Mouse (Mus musculus): ENCODE measurements around the gene Cend1. TPM values are rescaled to one million over a fixed set of nuclear protein-coding genes. Genes with fewer than 3 reads are reported as not detected.
"Not testable (repeated sequence)": the region's sequence is repeated elsewhere in the genome, so short reads cannot be mapped to it uniquely, and the experiment has no call there.

Cend1 gene
- total RNA-seq, 2 experiments from 2014 or later, result 279 to 288 TPM

DNA sequence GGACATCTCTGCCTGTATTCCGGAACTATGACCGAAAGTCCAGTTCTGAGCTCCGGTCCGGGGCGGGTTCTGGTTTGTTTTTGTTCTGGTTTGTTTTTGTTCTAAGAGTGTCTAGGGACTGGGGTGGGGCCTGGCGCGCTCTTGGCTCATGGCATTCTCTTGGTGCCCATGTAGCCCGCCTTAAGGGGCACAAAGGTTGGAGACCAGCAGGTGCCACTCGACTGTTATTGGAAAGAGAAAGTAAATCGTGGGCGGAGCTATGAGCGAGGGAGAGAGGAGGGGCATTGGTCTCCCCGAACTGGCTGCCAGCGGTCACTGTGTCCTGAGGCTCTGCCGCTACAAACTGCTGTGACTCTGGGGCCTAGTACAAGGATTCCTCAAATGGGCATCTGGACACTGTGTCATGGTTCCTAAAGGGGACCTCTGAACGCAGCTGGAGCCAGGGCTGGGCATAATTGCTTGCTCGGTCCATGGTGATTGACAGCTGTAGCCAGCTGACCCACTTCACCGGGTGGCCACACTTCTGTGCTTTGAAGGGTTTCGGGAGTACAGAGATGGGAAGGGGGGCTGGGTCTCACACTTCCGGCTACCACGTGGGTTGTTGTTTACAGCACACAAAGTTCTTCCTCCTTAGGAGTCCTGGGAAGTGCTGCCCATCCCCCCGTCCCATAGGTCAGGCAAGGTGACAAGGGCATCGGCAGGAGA, 26.5 kb upstream of the Cend1 start:
- intact Hi-C loops (cut with DNase I), result no loop called here
- H3K4me3 ChIP-seq, result peak overlapping the region; percentile 88
- no peak for DNase-seq (ENCODE audit: extremely low spot score in 1 of 2, low spot score in 2 of 2)
- H3K27ac ChIP-seq, result peak overlapping the region; percentile 76
- no peak for TF ChIP-seq CTCF (IDR thresholded peaks at IDR 0.05)

DNA sequence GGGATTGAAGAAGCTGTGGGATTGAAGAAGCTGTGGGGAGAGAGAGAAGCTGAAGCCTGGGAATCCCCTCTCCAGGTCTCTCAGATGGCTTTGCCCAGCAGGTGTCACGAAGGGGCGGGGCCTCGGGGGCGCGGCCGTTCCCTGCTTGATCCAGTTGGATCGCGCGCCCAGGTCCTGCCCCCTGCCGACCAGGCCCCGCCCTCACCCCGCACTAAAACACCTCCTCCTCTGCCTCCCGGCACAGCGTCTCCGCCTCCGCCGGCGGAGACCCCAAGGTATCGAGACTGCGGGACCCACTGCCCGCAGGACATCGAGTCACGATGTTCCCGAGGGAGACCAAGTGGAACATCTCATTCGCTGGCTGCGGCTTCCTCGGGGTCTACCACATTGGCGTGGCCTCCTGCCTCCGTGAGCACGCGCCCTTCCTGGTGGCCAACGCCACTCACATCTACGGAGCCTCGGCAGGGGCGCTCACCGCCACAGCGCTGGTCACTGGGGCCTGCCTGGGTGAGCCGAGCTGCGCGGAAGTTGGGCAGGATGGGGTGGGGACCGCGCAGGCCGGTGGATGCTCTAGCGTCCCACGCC, 25.8 kb upstream of the Cend1 start, which contains the start of gene Pnpla2:
TSS of gene Pnpla2 (plus strand) at position 232 of the 585 bp plus-strand sequence.
- peak within 1 kb of the TSS; percentile 76 for H3K27ac ChIP-seq
- peak within 1 kb of the TSS; percentile 88 for H3K4me3 ChIP-seq
- intact Hi-C loops (cut with DNase I), result no loop called here
- DNase-seq (ENCODE audit: extremely low spot score in 1 of 2, low spot score in 2 of 2), result peak; percentile 88 to 91
- TF ChIP-seq CTCF (IDR thresholded peaks at IDR 0.05), result peak; percentile 13

- TF ChIP-seq CTCF (IDR thresholded peaks at IDR 0.05), result no peak
- intact Hi-C loops (cut with DNase I), result no loop called here
- no peak overlapping the region for H3K4me3 ChIP-seq
- H3K27ac ChIP-seq, result no peak overlapping the region
- no peak for DNase-seq (ENCODE audit: extremely low spot score in 1 of 2, low spot score in 2 of 2)
Measured at GRCm38 (mm10) chr7:141453636-141454035, 24.3 kb upstream of the Cend1 start.

DNA sequence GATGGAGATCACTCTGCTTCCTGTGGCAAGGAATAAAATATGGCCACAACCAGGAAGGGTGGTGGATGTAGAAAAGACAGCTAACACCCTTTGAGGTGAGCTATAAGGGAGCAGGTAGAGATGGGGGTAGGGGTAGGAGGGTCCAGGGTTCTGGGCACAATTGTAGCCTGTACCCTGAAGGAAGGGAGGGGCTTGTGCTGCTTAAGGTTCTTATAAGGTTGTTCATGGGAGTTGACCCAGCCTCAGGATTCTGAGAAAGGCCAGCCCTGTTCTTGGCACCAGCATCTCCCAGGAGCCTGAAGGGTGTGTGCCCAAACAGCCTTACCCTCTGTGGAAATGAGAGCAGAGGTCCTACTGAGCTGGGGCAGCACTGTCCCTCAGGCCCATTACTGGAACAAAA, 22.6 kb upstream of the Cend1 start:
- no peak for TF ChIP-seq CTCF (IDR thresholded peaks at IDR 0.05)
- DNase-seq (ENCODE audit: extremely low spot score in 1 of 2, low spot score in 2 of 2), result no peak
- H3K4me3 ChIP-seq, result no peak overlapping the region
- H3K27ac ChIP-seq, result no peak overlapping the region
- intact Hi-C loops (cut with DNase I), result no loop called here

- intact Hi-C loops (cut with DNase I), result no loop called here
- TF ChIP-seq CTCF (IDR thresholded peaks at IDR 0.05), result no peak
- H3K27ac ChIP-seq, result peak within 1 kb of the TSS; percentile 99
- peak within 1 kb of the TSS; percentile 91 for H3K4me3 ChIP-seq
- DNase-seq (ENCODE audit: extremely low spot score in 1 of 2, low spot score in 2 of 2), result peak; percentile 95 to 96
Measured at GRCm38 (mm10) chr7:141447110-141447991, 18.1 kb upstream of the Cend1 start, which contains the start of gene Rplp2. TSS of gene Rplp2 (plus strand) at chr7:141447370.

- DNase-seq (ENCODE audit: extremely low spot score in 1 of 2, low spot score in 2 of 2); H3K27ac ChIP-seq; intact Hi-C loops (cut with DNase I): not testable (repeated sequence)
- peak overlapping the region; percentile 91; the same call in 1 of the 2 replicates for H3K4me3 ChIP-seq
Measured at GRCm38 (mm10) chr7:141446374-141446773, 17.1 kb upstream of the Cend1 start.

GRCm38 (mm10) chr7:141443828-141444237, 14.5 kb upstream of the Cend1 start, which contains the start of gene Pidd1:
TSS of gene Pidd1 (minus strand) at chr7:141444025.
- no peak for DNase-seq (ENCODE audit: extremely low spot score in 1 of 2, low spot score in 2 of 2)
- Histone ChIP-seq H3K4me3 (peak within 1 kb of the TSS; percentile 39), H3K27ac (no peak within 1 kb of the TSS)
- TF ChIP-seq CTCF (IDR thresholded peaks at IDR 0.05), result no peak
- intact Hi-C loops (cut with DNase I), result no loop called here

DNA sequence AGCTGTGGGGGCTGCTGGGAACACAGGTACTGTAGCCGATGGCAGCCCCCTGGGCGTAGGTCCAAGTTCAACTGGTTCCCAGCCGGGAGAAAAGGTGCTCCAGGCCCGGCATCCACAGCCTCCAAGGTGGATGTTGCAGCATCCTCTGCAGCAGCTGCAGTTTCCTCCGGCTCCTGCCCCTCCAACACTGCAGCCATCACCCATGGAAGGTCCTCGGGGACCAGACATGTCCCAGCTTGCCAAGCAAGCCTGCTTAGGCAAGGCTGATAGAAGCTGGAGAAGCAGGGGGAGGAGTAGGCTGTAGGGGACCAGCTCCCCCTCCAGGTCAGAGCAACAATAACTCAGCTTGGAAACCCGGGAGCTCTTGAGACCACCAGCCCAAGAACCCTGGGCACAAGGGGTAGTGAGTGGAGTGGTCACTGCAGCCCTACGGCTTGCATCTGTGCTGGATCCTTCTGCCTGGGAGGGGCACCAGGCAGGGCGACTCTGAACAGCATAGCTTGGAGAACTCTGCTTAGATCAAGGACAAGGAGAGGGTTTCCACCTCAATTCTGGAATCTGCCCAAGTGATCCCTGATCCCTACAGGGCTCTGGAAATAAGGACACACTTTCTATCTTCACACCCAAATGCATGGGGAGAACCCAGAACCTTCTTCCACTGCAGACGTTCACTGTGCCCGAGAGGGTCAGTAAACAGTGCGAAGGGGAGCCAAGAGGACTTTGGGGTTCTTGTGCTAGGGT, 14.0 kb upstream of the Cend1 start:
- H3K27ac ChIP-seq, result no peak overlapping the region
- TF ChIP-seq CTCF (IDR thresholded peaks at IDR 0.05), result no peak; the same call in 1 of the 2 replicates
- no peak for DNase-seq (ENCODE audit: extremely low spot score in 1 of 2, low spot score in 2 of 2)
- H3K4me3 ChIP-seq, result peak overlapping the region; percentile 39
- intact Hi-C loops (cut with DNase I), result no loop called here

- H3K4me3 ChIP-seq, result no peak overlapping the region
- TF ChIP-seq CTCF (IDR thresholded peaks at IDR 0.05), result no peak
- DNase-seq (ENCODE audit: extremely low spot score in 1 of 2, low spot score in 2 of 2), result no peak
- intact Hi-C loops (cut with DNase I), result no loop called here
- no peak overlapping the region for H3K27ac ChIP-seq
Measured at GRCm38 (mm10) chr7:141442199-141442598, 12.9 kb upstream of the Cend1 start.

GRCm38 (mm10) chr7:141441460-141441859, 12.2 kb upstream of the Cend1 start:
- Histone ChIP-seq H3K4me3 (no peak overlapping the region), H3K27ac (no peak overlapping the region)
- intact Hi-C loops (cut with DNase I), result no loop called here
- DNase-seq (ENCODE audit: extremely low spot score in 1 of 2, low spot score in 2 of 2), result no peak
- TF ChIP-seq CTCF (IDR thresholded peaks at IDR 0.05), result no peak

DNA sequence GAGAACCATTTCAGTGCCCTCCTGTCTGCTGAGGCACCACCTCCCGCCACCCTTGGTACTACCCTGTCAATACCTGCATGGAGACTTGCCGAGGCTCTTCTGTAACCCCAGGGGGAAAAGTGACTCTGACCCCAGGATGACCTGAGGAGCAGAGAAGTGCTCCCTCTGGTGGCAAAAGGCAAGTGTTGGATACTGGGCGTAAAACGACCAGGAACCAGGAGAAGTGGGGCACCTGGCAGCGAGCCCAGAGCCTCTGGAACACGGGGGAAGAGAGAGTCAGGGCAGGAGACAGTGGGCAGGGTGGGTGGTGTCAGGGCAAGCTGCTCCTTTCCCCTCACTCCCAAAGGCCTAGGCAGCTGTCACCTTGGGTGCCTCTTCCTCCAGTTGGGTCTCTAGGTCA, 11.3 kb upstream of the Cend1 start:
- peak; percentile 74 for TF ChIP-seq CTCF (IDR thresholded peaks at IDR 0.05)
- Histone ChIP-seq H3K27ac (no peak overlapping the region), H3K4me3 (no peak overlapping the region)
- no peak for DNase-seq (ENCODE audit: extremely low spot score in 1 of 2, low spot score in 2 of 2)
- intact Hi-C loops (cut with DNase I), result no loop called here

All from left cerebral cortex, adult 2 months (tissue).